Mouse (Mus musculus) brain, embryonic 14.5 days (tissue): ENCODE results near the gene Fxr2.

Source experiments
- CTCF ChIP-seq: fragments of 200-500 bp; IDR thresholded peaks from 2 replicates; pipeline ENCODE4 v1.5.1; 2012; ENCODE audit warnings: inconsistent platforms, mild to moderate bottlenecking, moderate library complexity, borderline replicate concordance; ENCODE audit not compliant: insufficient read depth, insufficient read length; ENCODE audit errors: extremely low read depth
- POLR2A ChIP-seq: fragments of 200-500 bp; IDR thresholded peaks from 2 replicates; pipeline ENCODE4 v1.6.1; 2012; ENCODE audit warnings: mild to moderate bottlenecking, inconsistent platforms, borderline replicate concordance; ENCODE audit not compliant: poor library complexity, insufficient read depth, insufficient read length, severe bottlenecking; ENCODE audit errors: extremely low read depth

GRCm38 (mm10) chr11:69605726-69606490 is 26.9 kb upstream of the Fxr2 start, which contains the start of gene Atp1b2:
- TF ChIP-seq CTCF, result no peak
- peak; percentile 99; the same call in 1 of the 2 replicates for TF ChIP-seq POLR2A
